Mouse (Mus musculus) C2C12 (cell line): ENCODE measurements around the gene Chmp5.

Experiments
- CEBPB ChIP-seq: IDR thresholded peaks from one replicate; pipeline ENCODE4 v1.6.1; 2011; ENCODE audit warnings: low read depth, mild to moderate bottlenecking, control low read depth, moderate library complexity
- CTCF ChIP-seq: IDR thresholded peaks from one replicate; pipeline ENCODE4 v1.5.1; 2011; ENCODE audit not compliant: control insufficient read depth, insufficient read depth, insufficient read length
- FOSL1 ChIP-seq: IDR thresholded peaks from one replicate; pipeline ENCODE4 v1.8.0; 2011; ENCODE audit warnings: mild to moderate bottlenecking, low read length; ENCODE audit not compliant: poor library complexity, insufficient read depth, severe bottlenecking
- MAX ChIP-seq: IDR thresholded peaks from one replicate; pipeline ENCODE4 v1.6.1; 2011; ENCODE audit warnings: mild to moderate bottlenecking, control low read depth
- MYOD1 ChIP-seq: IDR thresholded peaks from one replicate; pipeline ENCODE4 v1.6.1; 2011; ENCODE audit warnings: low read depth; ENCODE audit not compliant: control insufficient read depth, insufficient read length
- MYOG ChIP-seq: IDR thresholded peaks from one replicate; pipeline ENCODE4 v1.6.1; 2011; ENCODE audit not compliant: control insufficient read depth, insufficient read length; ENCODE audit errors: extremely low read depth
- USF1 ChIP-seq: IDR thresholded peaks from one replicate; pipeline ENCODE4 v1.6.1; 2011; ENCODE audit warnings: low read depth, mild to moderate bottlenecking, control low read depth, moderate library complexity

GRCm38 (mm10) chr4:40975678-40976077, 27.5 kb downstream of the Chmp5 start:
- TF ChIP-seq CTCF (no peak), USF1 (no peak), MAX (no peak), MYOG (no peak), CEBPB (no peak), MYOD1 (no peak), FOSL1 (no peak)
